Mouse (Mus musculus) midbrain, embryonic 16.5 days (tissue): ENCODE results near the gene Trim14. TPM values are rescaled to one million over a fixed set of nuclear protein-coding genes. Genes with fewer than 3 reads are reported as not detected.
A peak's percentile ranks its signal among the peaks of the same experiment; 100 is the strongest.

ENCODE experiments used
- ATAC-seq: fragments of 200-750 bp; cut with Nextera tagmentation; 2 replicates; pipeline ENCODE4 v1.8.0; 2017; ENCODE audit warnings: moderate TSS enrichment
- H3K27ac ChIP-seq: fragments of 300-500 bp; sonication (generic); 2 replicates; pipeline ENCODE4 v1.5.1; 2014; ENCODE audit warnings: mild to moderate bottlenecking, low read length, mixed read lengths
- H3K27me3 ChIP-seq: fragments of 300-500 bp; sonication (generic); 2 replicates; pipeline ENCODE4 v1.6.1; 2014; ENCODE audit warnings: low read depth, low read length, mixed read lengths; ENCODE audit not compliant: control insufficient read depth, insufficient read depth
- H3K36me3 ChIP-seq: fragments of 300-500 bp; sonication (generic); 2 replicates; pipeline ENCODE4 v1.6.1; 2014; ENCODE audit warnings: mild to moderate bottlenecking, low read length, moderate library complexity, mixed read lengths; ENCODE audit not compliant: control insufficient read depth, insufficient read depth
- H3K4me1 ChIP-seq: fragments of 300-500 bp; sonication (generic); 2 replicates; pipeline ENCODE4 v1.6.1; 2014; ENCODE audit warnings: mild to moderate bottlenecking, low read length, mixed read lengths; ENCODE audit not compliant: control insufficient read depth, insufficient read depth
- H3K4me2 ChIP-seq: fragments of 300-500 bp; sonication (generic); 2 replicates; pipeline ENCODE4 v1.6.1; 2014; ENCODE audit warnings: mild to moderate bottlenecking, low read length, mixed read lengths
- H3K4me3 ChIP-seq: fragments of 300-500 bp; sonication (generic); 2 replicates; pipeline ENCODE4 v1.5.1; 2014; ENCODE audit warnings: low read depth, mild to moderate bottlenecking, low read length, moderate library complexity, mixed read lengths
- H3K9ac ChIP-seq: fragments of 300-500 bp; sonication (generic); 2 replicates; pipeline ENCODE4 v1.6.1; 2014; ENCODE audit warnings: low read depth, low read length, mixed read lengths
- H3K9me3 ChIP-seq: fragments of 300-500 bp; sonication (generic); replicated peaks from 2 replicates; pipeline ENCODE4 v1.6.1; 2014; ENCODE audit warnings: mild to moderate bottlenecking, low read length, mixed read lengths; ENCODE audit not compliant: control insufficient read depth, poor library complexity, severe bottlenecking
- WGBS: fragments of 180-500 bp; shearing (Covaris S2); extraction: QIAGEN DNeasy Blood & Tissue Kit; methylation state at CpG from one replicate; pipeline ENCODE4 v1.1.7; 2014; 5-methylcytosine and 5-hydroxymethylcytosine counted together
- polyA plus RNA-seq: library from polyadenylated mRNA; unstranded; fragments of >200 nt; fragmentation: Nextera tagmentation; extraction: Ambion mirVana; gene quantifications from 2 replicates; pipeline ENCODE4 v1.2.1, GENCODE M21; 2015

Trim14 gene
- polyA plus RNA-seq, 1 experiment from 2014 or later = 0.95 TPM

DNA sequence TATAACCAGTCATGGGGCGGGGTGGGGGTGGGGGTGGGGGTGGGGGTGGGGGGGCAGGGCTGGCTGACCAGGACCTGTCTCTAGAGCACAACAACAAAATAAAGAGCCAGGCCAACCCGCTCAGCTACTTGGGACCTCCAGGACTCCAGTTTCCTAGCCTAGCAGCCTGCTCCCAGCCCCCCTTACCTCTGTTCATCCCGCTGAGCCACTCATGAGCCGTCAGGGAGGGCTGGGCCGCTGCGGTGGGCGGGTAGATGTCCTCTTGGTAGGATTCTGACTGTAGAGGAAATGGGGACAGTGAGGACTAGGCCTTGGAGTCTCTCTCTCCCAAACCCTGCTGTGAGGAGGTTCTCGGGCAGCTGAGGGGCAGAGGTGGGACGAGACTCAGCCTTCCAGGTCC is 5.8 kb upstream of the Trim14 start:
- WGBS = 46% methylated on average over 9 of the region's 9 CpGs
- Histone ChIP-seq H3K4me3 (no peak overlapping the region), H3K36me3 (peaks cover 10% of the 10 kb centered on the region; the same call in 1 of the 2 replicates), H3K27ac (no peak overlapping the region), H3K4me2 (no peak overlapping the region), H3K9ac (no peak overlapping the region), H3K4me1 (no peaks in the 10 kb centered on the region), H3K9me3 (no peaks in the 10 kb centered on the region), H3K27me3 (peaks cover 3% of the 10 kb centered on the region)
- no peak for ATAC-seq

DNA sequence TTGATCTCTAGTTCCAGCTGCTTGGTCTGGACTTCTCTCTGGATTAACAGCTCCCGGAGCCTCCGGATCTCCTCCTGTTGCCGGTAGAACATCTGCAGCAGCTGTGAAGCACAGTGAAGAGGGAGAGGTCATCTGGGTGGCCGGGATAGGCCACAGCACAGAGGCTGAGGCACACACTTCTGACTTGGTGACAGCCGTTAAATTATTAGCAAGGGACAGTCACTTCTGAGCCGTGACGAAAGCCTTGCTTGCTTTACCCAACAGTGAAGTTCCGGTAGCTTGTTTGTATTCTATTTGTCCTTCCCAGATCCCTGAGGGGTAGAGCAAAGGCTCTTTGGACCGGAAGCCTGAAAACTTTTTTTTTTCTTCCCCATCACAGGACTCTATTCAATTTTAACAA is 3.2 kb upstream of the Trim14 start:
- H3K27me3 ChIP-seq = peaks cover 23% of the 10 kb centered on the region
- H3K27ac ChIP-seq = no peak overlapping the region
- no peak for ATAC-seq
- no peak overlapping the region for H3K9ac ChIP-seq
- peaks cover 7% of the 10 kb centered on the region; the same call in 1 of the 2 replicates for H3K36me3 ChIP-seq
- peaks cover 4% of the 10 kb centered on the region; the same call in 1 of the 2 replicates for H3K4me1 ChIP-seq
- WGBS = 70% methylated on average over 9 of the region's 9 CpGs
- no peak overlapping the region for H3K4me2 ChIP-seq
- no peaks in the 10 kb centered on the region for H3K9me3 ChIP-seq
- no peak overlapping the region for H3K4me3 ChIP-seq

DNA sequence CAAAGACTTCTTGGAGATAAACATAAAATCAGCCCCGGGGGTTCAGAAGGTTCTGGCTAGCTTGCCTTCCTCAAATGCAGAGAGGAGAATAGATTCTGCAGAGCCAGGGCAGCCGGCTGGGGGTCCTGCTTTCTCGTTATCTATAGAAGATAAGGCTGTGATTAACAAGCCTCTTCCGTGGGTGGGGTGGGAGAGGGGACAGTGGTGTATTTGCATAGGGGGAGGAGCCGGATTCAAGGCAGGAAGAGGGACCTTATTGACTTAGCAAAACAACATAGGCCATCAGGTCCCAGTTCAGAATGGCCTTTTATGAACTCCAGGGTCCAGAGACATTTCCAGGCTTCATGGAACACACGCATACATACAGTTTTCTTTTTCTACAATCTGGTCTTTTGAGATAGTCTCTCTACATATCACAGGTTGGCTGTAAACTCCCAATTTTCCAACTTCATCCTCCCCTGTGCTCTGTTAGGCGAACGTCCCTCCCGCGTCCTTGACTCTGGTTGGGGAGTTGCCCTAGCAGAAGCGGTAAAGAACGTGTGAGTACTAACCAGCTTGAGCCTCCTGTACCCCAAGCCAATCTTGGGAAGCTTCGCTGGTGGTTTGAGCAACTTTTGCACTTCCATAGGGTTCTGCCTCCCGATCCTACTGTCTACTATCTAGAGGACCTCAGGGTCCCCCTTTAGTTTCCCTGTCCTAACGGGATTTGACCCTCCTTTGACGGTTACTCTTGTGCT is 679 bp downstream of the Trim14 start:
- Histone ChIP-seq H3K27me3 (peaks cover 32% of the 10 kb centered on the region), H3K9ac (peak overlapping the region; percentile 60)

DNA sequence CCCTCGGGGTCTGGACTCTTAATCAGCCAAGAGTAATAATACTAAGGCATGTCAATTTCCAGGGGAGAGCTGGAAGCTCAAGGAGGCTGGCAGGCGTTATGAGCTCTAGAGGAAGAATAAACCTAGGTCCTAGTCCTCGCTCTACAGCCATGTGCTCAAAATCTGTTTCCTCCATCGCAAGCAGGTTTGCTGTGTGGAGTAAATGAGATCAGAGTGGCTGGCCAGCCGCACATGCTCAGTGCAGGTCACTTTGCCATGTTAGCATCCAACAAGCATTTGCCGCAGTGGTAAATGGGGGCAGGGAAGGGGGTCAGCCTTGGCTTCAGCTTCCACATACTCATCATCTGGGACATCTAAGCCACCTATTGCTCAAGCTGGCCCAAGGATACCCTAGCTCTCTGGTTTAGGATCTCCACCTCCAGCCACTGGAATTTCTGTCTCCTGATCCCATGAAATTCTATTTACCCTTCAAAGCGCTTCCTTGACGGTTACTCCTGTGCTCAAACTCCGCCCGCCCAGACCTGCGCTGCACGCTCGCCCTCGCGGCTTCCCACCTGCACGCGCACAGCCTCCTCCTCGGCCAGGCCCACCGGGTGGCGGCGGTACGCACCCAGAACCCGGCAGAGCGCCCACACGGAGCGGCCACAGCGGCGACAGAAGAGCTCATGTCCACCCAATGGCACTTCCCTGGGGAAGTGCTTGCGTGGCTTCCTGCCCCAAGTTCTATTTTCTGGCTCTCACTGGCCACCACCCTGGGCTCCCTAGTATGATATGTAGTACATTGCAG is 1.8 kb downstream of the Trim14 start:
- Histone ChIP-seq H3K27ac (no peak overlapping the region), H3K4me1 (peaks cover 4% of the 10 kb centered on the region; the same call in 1 of the 2 replicates), H3K27me3 (peaks cover 32% of the 10 kb centered on the region), H3K9ac (peak overlapping the region; percentile 33), H3K9me3 (no peaks in the 10 kb centered on the region), H3K36me3 (no peaks in the 10 kb centered on the region), H3K4me3 (peak overlapping the region; percentile 33), H3K4me2 (peak overlapping the region; percentile 65)
- 13% methylated on average over 29 of the region's 29 CpGs for WGBS
- ATAC-seq = peak; percentile 56; the same call in 1 of the 2 replicates

More for the DNA sequence above, 679 bp downstream of the Trim14 start:
- H3K9me3 ChIP-seq = no peaks in the 10 kb centered on the region
- peak overlapping the region; percentile 43 for H3K4me3 ChIP-seq
- WGBS = 8% methylated on average over 16 of the region's 16 CpGs
- no peak overlapping the region for H3K27ac ChIP-seq
- H3K4me1 ChIP-seq = peaks cover 4% of the 10 kb centered on the region; the same call in 1 of the 2 replicates
- H3K4me2 ChIP-seq = peak overlapping the region; percentile 65
- H3K36me3 ChIP-seq = peaks cover 5% of the 10 kb centered on the region; the same call in 1 of the 2 replicates
- ATAC-seq = no peak

DNA sequence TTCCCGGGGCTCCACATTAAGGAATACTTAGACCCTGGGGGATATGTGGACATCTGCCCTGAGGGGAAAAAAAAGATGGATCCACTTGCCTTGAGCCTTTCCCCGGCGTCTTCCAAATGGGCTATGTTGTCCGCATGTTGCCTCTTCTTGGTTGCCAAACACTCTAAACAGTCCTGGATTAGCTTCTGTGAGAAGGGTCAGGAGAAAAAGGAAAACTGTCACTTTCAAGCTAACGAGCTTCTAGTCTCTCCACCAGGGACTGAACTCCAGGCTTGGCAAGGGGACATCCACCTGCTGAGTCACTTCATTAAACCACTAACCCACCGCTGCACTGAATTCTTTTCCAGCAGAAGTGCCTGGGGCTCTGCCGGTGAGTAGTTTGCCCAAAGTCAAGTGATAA is 3.0 kb downstream of the Trim14 start:
- WGBS = 75% methylated on average over 7 of the region's 7 CpGs
- Histone ChIP-seq H3K4me3 (no peak overlapping the region), H3K9me3 (no peaks in the 10 kb centered on the region), H3K9ac (no peak overlapping the region), H3K4me2 (no peak overlapping the region), H3K4me1 (peaks cover 4% of the 10 kb centered on the region; the same call in 1 of the 2 replicates), H3K27ac (no peak overlapping the region), H3K27me3 (peaks cover 32% of the 10 kb centered on the region), H3K36me3 (no peaks in the 10 kb centered on the region)
- no peak for ATAC-seq

DNA sequence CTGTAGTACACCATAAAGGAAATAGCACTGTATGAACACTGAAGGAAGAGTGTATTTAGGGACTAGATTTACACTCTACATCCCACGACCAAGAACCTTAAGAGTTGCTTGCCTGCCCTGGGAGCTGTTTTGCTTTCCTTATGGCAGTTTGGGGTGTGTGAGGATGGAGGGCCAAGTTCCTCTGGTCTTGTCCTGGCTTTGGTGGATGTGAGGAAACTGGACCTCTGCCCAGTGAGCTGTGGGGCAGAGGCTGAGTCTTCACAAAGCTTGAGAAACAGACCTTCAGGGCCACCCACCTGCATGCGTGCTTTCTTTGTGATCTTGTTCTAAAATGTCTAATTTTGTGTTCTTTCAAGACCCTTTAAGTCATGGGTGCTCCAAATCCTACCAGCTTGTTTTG is 3.4 kb downstream of the Trim14 start:
- H3K27ac ChIP-seq = no peak overlapping the region
- H3K9ac ChIP-seq = no peak overlapping the region
- peaks cover 32% of the 10 kb centered on the region for H3K27me3 ChIP-seq
- 72% methylated on average over 2 of the region's 2 CpGs for WGBS
- H3K4me2 ChIP-seq = no peak overlapping the region
- peaks cover 4% of the 10 kb centered on the region for H3K4me1 ChIP-seq
- no peak for ATAC-seq
- no peaks in the 10 kb centered on the region for H3K9me3 ChIP-seq
- H3K36me3 ChIP-seq = no peaks in the 10 kb centered on the region
- H3K4me3 ChIP-seq = no peak overlapping the region

DNA sequence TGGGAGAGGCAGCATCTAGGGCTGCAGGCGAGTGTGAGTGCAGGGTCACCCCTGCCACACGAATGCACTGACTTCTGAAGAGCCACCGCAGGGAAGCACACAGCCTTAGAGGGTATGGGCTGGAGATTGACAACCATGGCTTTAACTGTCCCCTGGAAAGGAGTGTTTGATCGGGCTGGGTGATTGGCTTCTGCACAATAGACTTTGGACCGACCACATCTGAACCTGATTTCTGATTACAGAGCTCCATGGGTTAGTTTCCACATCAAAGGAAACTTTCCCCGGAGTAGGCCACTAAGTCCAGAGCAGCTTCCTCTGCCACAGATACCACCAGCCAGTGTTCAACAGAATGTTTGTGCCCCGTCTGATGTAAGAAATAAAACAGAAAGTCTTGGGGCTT is 6.2 kb downstream of the Trim14 start:
- Histone ChIP-seq H3K36me3 (no peaks in the 10 kb centered on the region), H3K4me2 (no peak overlapping the region), H3K9ac (no peak overlapping the region), H3K27ac (no peak overlapping the region), H3K27me3 (peaks cover 14% of the 10 kb centered on the region), H3K9me3 (no peaks in the 10 kb centered on the region), H3K4me1 (no peaks in the 10 kb centered on the region; the same call in none of the 2 replicates), H3K4me3 (no peak overlapping the region)
- ATAC-seq = no peak
- WGBS = 41% methylated on average over 7 of the region's 7 CpGs

DNA sequence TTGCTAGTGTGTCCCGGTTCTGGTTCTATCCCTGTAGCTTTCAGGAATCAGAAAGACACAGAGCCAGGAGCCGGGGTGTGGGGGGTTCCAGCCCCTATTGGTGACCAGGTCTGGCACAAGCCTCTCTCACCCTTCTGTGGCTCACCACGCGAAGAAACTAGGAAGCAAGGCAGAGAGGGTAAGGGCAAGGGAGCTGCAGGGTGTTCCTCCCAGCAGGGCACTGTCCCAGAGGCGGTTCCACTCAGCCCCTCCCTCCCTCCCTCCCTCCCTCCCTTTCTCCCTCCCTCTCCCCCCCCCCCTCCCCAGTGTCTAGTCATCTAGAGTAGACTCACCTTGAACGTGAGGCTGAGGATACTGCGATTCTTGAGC is 8.4 kb downstream of the Trim14 start:
- peak overlapping the region; percentile 7 for H3K4me2 ChIP-seq
- 0 out of 2 replicates have a peak, but pooled peaks cover 2% of the 10 kb centered on the region for H3K27me3 ChIP-seq
- no peaks in the 10 kb centered on the region for H3K9me3 ChIP-seq
- no peak for ATAC-seq
- no peaks in the 10 kb centered on the region; the same call in 1 of the 2 replicates for H3K4me1 ChIP-seq
- no peak overlapping the region for H3K9ac ChIP-seq
- no peak overlapping the region for H3K27ac ChIP-seq
- 8% methylated on average over 6 of the region's 7 CpGs for whole genome bisulfite sequencing
- no peaks in the 10 kb centered on the region for H3K36me3 ChIP-seq
- H3K4me3 ChIP-seq = no peak overlapping the region
